Mouse (Mus musculus) gastrocnemius, adult 8-10 months (tissue): ENCODE data around the gene Glrx2. TPM values are rescaled to one million over a fixed set of nuclear protein-coding genes. Genes with fewer than 3 reads are reported as not detected.

Source experiments
- DNase-seq, 2 experiments: peaks; one replicate each; pipeline ENCODE4 v3.0.0; 2022; ENCODE audit warnings: low spot score in 2 of 2
- total RNA-seq, 4 experiments: library from RNA; stranded (reverse); gene quantifications; 2 replicates each; pipeline ENCODE4 v1.2.4; 2022

The Glrx2 gene
- total RNA-seq, 4 experiments from 2014 or later, result 81.4 to 90.4 (median 85.8) TPM

DNA sequence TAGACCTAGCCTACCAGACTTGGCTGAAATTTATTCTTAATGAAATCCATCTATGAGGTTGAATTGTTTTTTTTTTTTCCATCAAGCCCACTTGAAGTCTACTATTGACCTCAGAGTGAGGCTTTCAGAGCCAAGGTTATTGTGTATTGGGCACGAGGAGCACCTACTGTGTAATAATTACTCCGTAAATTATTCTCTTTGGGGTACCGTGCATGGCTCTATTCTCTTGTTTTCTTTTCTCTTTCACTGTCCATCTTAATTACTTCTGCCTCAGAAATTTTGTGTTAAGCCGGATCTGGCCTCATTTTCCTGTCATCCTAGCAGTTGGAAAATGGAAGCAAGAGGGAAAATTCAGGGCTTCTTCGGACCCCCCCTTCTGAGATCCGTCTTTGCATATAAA is 26.0 kb downstream of the Glrx2 start:
- DNase-seq, result no peak

DNA sequence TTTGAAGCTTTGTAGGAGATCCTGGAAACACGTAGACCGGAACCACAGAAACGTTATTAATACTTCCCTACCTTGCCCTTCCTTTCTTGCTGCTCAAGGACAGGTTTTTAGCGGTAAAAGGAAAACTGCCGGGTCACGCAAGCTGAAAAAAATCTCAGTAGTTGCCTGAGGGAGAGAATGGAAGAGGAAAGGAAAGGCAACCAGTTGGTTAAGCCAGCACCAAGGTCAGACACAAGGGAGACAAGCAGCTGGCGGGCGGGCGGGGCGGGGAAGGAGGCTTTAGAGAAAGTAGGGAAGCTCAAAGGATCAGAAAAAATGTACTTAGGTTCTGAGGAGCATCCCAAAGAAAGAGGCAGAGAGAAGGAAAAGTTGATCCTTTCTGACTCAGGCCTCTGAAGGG is 29.7 kb downstream of the Glrx2 start:
- DNase-seq, result no peak

DNA sequence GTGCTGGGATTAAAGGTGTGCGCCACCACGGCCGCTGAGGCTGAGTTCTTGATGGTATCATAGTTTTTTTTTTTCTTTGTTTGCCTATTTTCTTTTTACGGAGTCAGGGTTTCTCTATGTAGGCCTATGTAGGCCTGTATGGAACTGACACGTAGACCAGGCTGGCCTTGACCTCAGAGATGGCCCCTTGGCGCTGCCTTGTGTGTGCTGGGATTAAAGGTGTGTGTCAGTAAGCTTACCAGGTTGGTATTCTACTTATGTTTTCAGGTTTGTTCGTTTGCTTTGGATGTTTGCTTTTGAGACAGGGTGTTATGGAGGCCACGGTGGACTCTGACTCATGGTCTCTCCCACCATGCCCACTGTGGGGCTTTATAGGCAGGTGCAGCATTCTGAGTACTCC is 46.0 kb downstream of the Glrx2 start:
- DNase-seq, result no peak

DNA sequence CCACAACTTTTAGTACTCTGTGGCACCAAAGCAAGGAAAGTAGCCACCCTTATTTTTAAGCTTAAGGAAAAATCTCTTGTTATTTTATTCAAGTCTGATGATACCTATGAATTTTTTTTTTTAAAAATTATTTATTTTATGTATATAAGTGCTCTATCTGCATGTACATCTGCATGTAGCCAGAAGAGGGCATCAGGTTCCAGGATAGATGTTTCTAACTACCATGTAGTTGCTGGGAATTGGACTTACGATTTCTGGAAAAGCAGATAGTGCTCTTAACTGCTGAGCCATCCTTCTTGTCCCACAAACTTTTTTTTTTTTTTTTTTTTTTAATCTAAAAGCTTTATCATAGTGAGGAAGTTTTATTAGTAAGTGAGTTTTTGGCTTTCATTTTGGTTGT is 48.3 kb downstream of the Glrx2 start:
- no peak for DNase-seq

DNA sequence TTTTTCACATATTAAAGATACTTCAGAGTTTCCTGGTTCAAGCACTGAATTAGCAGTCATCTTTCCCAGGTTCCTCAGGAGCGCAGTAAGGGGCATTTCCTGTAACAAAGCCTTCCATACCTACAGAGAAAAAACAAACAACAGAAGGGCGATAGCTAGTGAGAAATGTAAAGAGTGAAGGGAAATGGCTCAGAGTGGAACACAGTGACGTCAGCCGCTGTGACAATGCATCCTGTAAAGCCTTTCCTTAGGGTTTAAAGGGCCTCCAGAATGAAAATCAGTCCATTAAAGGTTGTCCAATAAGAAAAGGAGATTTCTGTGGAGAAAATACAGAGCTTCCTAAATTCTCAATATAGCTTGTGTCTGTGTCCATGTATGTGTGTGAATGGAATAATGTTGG is 49.7 kb downstream of the Glrx2 start:
- no peak for DNase-seq

DNA sequence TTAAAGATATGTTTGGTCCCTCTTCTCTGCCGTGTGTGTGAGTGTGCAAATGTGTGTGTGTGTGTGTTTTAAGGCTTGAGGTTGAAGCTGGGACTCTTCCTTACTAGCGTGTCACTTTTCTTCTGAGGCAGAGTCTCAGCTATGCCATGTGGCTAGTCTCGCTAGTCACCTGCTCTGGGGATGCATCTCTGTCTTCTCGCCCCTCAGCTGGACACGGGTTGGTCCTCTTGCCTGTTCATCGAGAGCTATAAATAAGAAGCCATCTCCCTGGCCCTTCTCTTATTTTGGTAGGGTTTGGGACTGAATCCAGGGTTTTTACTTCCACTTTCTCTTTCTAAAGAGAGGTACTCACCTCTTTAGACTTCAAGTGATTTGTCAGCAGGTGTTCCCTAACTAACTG is 50.1 kb downstream of the Glrx2 start:
- DNase-seq, result no peak

DNA sequence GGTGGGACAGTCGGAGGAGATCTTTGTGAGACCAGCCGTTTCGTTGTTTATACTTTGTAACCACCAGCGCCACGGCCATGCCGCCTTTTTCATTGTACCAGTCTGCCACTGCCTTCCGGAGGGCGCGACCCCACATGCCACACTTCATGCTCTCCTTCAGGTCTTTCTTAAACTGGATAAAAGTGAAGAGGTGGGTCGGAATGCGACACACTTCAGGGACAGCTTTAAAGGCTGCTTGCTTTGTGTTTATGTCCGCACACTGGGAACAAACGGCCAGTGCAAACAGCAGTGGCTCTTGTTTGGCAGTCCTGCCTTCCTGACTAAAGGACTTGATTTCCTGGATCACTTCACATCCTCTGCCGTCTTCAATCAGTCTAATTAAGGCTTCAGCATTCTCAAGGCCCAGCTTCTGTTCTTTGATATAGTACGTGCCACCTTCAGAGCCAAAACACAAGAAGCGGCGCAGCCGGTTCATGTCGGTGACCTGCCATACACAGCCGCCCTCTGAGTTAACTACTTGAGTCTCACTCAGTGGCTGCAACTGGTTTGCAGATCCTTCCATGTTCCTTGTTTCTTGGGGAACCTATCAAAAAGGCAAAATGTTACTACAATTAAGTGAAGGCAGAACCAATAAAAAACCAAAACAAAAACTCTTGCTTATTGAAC is 54.4 kb downstream of the Glrx2 start:
- no peak for DNase-seq

DNA sequence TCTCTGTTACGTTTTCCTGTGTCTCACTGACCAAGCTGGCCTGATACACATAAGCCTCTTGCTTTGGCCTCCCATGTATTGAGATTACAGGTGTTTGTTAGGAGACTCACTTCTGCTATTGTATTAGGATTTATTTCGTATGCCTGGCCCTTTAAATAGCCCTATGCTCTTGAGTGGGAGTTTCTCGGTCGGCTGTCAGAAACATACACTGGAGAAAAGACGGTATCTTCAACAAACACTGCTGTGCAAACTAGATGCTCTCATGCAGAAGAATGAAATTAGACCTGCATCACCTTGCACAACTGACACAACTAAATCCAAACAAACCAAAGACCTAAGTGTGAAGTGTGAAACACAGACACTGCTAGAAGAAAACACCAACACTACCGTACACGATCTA is 56.9 kb downstream of the Glrx2 start:
- DNase-seq, result no peak

DNA sequence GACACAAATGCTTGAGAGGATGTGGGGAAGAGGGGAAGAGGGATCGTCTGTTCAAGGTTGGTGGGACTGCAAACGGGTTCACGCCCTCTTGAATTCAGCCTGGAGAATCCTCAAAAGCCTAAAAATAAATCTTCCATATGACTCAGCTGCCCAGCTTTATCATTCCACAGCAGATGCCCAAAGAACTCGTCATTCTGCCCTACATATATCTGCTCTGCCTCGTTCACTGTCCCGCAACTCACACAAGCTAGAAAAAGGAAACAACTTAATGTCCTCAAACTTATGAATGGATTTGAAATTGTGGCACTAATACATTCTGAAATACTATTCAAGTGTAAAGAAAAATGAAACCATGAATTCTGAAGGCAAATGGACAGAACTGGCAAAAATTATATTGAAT is 57.8 kb downstream of the Glrx2 start:
- DNase-seq, result no peak

DNA sequence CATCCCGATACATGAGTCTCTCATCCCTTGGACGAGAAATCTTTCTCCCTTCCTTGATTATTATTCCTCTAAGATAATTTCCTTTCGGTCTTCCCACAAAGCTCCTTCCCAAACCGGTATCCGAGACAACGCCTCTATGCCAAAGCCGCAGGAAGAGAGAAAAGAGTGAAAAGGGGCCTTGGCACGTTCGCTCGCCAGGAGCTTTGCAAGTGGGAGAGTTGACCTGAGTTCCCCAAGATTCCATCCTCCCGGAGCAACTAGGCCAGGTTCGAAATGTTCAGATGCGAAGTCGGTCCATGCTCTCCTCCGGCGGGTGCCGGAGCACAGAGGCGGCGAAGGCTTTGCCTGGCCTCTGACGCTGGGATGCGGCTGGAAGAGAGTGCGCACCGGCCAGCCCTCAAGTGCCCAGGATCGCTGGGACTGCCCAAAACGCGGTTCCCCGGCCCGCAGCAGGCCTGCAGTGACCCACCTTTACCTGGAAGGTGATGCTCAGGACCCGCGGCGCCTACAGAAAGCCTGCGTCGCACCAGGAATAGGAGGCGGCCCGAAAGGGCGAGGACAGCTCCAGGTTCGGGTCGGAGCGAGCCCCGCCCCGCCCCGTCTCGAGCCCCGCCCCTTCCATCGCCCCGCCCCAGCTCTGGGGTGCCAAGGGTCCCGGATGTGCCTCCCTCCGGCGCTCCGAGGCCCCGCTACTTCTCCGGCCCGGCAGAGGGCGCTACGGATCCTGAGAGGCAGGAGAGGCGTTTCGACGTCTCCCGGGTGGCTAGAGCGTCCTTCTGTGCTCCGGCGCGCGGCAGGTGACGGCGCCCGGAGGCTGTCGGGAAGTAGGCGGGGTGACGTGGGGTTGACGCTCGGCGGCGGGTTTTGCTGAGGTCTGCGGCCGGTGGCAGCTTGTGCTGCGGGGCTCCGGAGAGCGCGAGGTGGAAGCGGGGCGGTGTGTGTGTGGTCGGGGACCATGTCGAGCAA is 60.6 kb downstream of the Glrx2 start, which contains the start of the genes Trove2 and Uchl5:
Trove2 (minus strand) TSS at position 623 of the 966 bp plus-strand sequence.
Uchl5 (plus strand) TSS at position 827 of the 966 bp plus-strand sequence.
- DNase-seq, result peak; percentile 95 to 97

DNA sequence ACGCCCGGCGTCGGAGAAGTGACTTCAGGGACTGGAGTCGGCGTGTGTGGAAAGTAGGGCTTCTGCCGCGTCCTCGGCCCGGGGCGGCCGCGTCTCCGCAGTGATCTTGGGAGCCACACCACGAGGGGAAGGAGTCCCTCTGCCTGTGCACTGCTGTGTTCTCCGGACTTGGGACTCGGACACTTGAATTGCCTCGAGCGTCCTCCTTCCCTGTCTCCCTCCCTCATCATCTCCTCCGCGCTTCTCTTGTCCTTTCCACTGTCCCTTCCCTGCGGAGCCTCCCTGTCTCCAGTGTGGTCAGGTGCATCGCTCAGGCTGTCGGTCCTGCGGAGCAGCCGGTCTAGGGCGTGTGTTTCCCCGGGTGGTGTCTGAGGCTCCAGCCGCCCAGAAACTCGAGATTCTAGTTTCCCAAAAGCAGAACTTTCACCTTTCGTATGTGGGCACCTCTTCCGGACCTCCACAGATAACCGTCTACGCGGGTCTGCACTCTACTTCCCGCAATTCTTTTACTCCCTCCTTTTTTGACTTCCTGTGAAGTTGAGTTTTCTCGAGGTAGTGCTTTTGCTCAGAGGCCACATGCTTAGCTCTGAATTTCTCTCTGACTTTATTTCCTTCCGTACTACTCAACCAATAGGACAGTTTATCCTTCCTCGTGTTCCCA is 61.5 kb downstream of the Glrx2 start:
- DNase-seq, result peak in 1 of 2 experiments; percentile 3

DNA sequence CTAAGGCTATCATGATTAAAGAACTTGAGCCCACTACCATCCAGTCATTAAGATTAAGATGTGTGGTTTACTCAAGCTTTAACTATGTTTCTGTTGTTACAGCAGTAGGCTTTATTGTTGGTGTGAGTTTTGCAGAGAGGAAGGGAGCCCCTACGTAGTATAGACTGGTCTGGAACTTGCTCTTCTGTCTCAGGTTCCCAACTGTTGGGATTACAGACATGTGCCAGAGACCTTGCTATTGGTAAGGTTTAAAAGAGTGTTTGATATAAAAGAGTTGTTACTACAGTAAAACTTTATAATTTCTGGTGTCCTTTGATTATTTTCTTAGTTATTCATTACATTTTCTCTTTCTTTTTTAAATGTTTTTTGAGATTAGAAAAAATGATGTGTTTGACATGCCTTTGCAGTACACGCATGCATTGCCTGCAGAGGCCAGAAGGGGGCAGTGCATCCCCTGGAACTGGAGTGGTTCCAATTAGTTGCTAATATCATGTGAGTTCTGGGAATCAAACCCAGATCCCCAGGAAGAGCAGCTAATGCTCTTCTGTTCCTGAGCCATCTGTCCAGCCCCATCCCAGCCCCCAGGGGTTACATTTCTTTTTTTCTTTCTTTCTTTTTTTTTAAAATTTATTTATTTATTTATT is 72.6 kb downstream of the Glrx2 start:
- DNase-seq, result peak; percentile 11 to 14

Other genes with a start within 250 kb of the Glrx2 start
- gene B3galt2, start 75.7 kb upstream of the Glrx2 start, total RNA-seq, result under 1 TPM; 0.29 to 0.96 (median 0.66) TPM
- 10 to 100 TPM; 47.1 to 59.3 (median 52.9) TPM for gene Cdc73, start 13.4 kb upstream of the Glrx2 start, total RNA-seq
- 1 to 10 TPM; 2.8 to 3.6 (median 3.2) TPM for gene Trove2, start 60.7 kb downstream of the Glrx2 start, total RNA-seq
- gene Uchl5, start 60.9 kb downstream of the Glrx2 start, total RNA-seq, result 10 to 100 TPM; 19.7 to 25.1 (median 22.2) TPM